Mouse (Mus musculus) stomach, postnatal 0 days (tissue): Measurements from ENCODE around the gene Cbx2. TPM values are rescaled to one million over a fixed set of nuclear protein-coding genes. Genes with fewer than 3 reads are reported as not detected.

Source experiments
- ATAC-seq: fragments of 200-750 bp; cut with Nextera tagmentation; 2 replicates; pipeline ENCODE4 v1.8.0; 2017; ENCODE audit not compliant: low FRiP score, low TSS enrichment
- DNase-seq: peaks from one replicate; pipeline ENCODE4 v3.0.0-alpha.2; 2016; ENCODE audit warnings: low spot score
- H3K27ac ChIP-seq: fragments of 300-500 bp; sonication (generic); replicated peaks from 2 replicates; pipeline ENCODE4 v1.5.1; 2014; ENCODE audit warnings: mild to moderate bottlenecking, control low read depth
- H3K27me3 ChIP-seq: fragments of 300-500 bp; sonication (generic); 2 replicates; pipeline ENCODE4 v1.6.1; 2014; ENCODE audit warnings: low read length; ENCODE audit not compliant: control insufficient read depth, insufficient read depth
- H3K36me3 ChIP-seq: fragments of 300-500 bp; sonication (generic); 2 replicates; pipeline ENCODE4 v1.6.1; 2014; ENCODE audit warnings: low read length, mixed read lengths; ENCODE audit not compliant: control insufficient read depth, insufficient read depth
- H3K4me1 ChIP-seq: fragments of 300-500 bp; sonication (generic); replicated peaks from 2 replicates; pipeline ENCODE4 v1.6.1; 2014; ENCODE audit warnings: antibody characterized with exemption; ENCODE audit not compliant: control insufficient read depth, insufficient read depth
- H3K4me2 ChIP-seq: fragments of 300-500 bp; sonication (generic); replicated peaks from 2 replicates; pipeline ENCODE4 v1.6.1; 2014; ENCODE audit warnings: low read depth, mild to moderate bottlenecking, control low read depth, moderate library complexity
- H3K4me3 ChIP-seq: fragments of 300-500 bp; sonication (generic); 2 replicates; pipeline ENCODE4 v1.5.1; 2014; ENCODE audit warnings: low read depth, low read length, control low read depth
- H3K9ac ChIP-seq: fragments of 300-500 bp; sonication (generic); 2 replicates; pipeline ENCODE4 v1.6.1; 2014; ENCODE audit warnings: mild to moderate bottlenecking, low read length, control low read depth, mixed read lengths
- H3K9me3 ChIP-seq: fragments of 300-500 bp; sonication (generic); 2 replicates; pipeline ENCODE4 v1.6.1; 2016; ENCODE audit warnings: low read length; ENCODE audit not compliant: control insufficient read depth
- CTCF ChIP-seq: IDR thresholded peaks from 2 replicates; pipeline ENCODE4 v1.5.1; 2016; ENCODE audit warnings: antibody characterized with exemption, low read depth, mild to moderate bottlenecking, moderate library complexity
- EP300 ChIP-seq: optimal IDR thresholded peaks from 2 replicates; pipeline ENCODE3; 2016; ENCODE audit warnings: antibody characterized with exemption
- WGBS: fragments of 180-500 bp; shearing (Covaris S2); extraction: QIAGEN DNeasy Blood & Tissue Kit; methylation state at CpG from one replicate; pipeline ENCODE4 v1.1.7; 2014; 5-methylcytosine and 5-hydroxymethylcytosine counted together
- polyA plus RNA-seq: library from polyadenylated mRNA; unstranded; fragments of >200 nt; fragmentation: Nextera tagmentation; extraction: Ambion mirVana; gene quantifications from 2 replicates; pipeline ENCODE4 v1.2.1, GENCODE M21; 2015

The Cbx2 gene
- polyA plus RNA-seq, 1 experiment from 2014 or later, result 5.3 TPM

GRCm38 (mm10) chr11:119005547-119006275 lies 17.1 kb upstream of the Cbx2 start:
- Histone ChIP-seq H3K36me3 (no peaks in the 10 kb centered on the region), H3K4me3 (no peak overlapping the region), H3K27ac (no peak overlapping the region), H3K4me2 (no peak overlapping the region), H3K4me1 (no peaks in the 10 kb centered on the region), H3K9ac (no peak overlapping the region), H3K27me3 (no peaks in the 10 kb centered on the region), H3K9me3 (no peaks in the 10 kb centered on the region)
- ATAC-seq (no peak), DNase-seq (no peak)
- TF ChIP-seq CTCF (no peak), EP300 (no peak)
- WGBS, result 82% methylated on average over 10 of the region's 10 CpGs

GRCm38 (mm10) chr11:119006462-119006861 lies 16.3 kb upstream of the Cbx2 start:
- Histone ChIP-seq H3K9me3 (no peaks in the 10 kb centered on the region), H3K4me3 (no peak overlapping the region), H3K4me1 (no peaks in the 10 kb centered on the region), H3K27me3 (no peaks in the 10 kb centered on the region), H3K9ac (no peak overlapping the region), H3K27ac (no peak overlapping the region), H3K4me2 (no peak overlapping the region), H3K36me3 (no peaks in the 10 kb centered on the region)
- TF ChIP-seq CTCF, result peak; percentile 35; the same call in 1 of the 2 replicates
- TF ChIP-seq EP300, result no peak
- 53% methylated on average over 3 of the region's 3 CpGs for WGBS
- no peak for ATAC-seq
- no peak for DNase-seq

DNA sequence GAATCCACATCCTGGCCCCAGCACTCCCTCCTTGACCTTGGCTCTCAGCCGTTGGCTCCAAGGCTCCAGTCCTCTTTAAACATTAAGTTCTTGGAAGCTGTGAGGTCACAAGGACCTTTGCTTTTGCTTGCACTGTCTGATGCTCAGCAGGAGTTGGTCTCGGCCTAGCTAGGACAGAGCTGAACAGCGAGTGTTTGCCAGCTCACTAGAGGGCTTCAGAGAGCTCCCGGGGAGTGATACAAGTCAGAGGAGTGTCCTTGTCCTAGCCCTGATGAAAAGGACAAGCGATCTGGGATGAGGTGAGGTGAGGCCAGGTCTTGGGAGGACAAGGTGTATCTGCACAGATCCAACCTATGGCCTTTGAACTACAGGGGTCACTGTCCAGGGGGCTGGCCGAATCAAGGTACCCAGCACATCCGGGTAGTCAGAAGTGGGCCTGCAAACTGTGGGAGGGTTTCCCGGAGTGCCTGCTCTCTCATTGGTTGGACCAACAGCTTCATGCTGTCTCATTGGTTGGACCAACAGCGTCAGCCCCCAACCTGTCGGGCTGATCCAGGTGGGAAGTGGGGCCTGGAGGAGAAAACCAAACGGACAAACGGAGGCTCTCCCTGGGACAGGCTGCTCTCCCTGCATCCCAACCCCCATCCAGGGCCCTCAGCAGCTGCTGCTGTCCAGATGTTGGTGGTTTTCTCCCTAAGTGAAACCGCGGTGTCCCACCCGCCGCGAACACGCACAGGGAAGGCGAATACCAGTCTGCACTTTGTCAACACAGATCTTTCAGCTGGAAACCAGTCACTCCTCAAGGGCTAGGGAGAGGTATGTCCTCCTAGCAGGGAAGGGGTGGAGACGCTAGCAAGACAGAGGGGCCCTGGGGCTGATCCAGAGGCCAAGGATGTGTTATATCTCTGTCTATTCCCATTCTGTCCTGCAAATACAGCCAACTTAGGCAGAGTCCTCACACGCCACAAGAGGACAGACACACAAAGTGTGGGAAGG lies 15.0 kb upstream of the Cbx2 start:
- Histone ChIP-seq H3K9me3 (no peaks in the 10 kb centered on the region), H3K4me3 (peak overlapping the region; percentile 21), H3K4me1 (no peaks in the 10 kb centered on the region), H3K9ac (peak overlapping the region; percentile 38), H3K27ac (no peak overlapping the region), H3K36me3 (no peaks in the 10 kb centered on the region), H3K27me3 (no peaks in the 10 kb centered on the region), H3K4me2 (peak overlapping the region; percentile 44)
- peak; percentile 46 for DNase-seq
- TF ChIP-seq EP300, result no peak
- 0 out of 2 replicates have a peak, but pooled peaks have one; percentile 12 for TF ChIP-seq CTCF
- 19% methylated on average over 21 of the region's 21 CpGs for WGBS
- ATAC-seq, result peak; percentile 58

DNA sequence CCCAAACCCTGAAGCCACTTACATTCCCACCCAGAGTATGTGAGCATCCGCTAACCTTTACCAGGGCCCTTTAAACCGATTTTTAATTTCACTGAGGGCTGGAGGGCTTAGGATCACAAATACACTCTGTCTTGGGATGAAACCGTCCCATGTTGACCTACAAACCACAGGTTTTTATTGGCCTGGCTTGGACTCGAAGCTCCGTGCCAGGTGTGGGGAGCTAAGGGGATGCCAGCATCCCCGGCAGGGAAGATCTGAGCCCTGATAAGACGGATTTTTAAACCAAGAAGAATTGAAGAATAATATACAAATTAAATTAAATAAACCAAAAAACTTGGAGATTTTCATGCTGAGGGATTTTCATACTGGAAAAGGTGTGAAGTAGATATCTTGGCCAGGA lies 8.3 kb upstream of the Cbx2 start:
- H3K4me3 ChIP-seq, result no peak overlapping the region
- H3K27ac ChIP-seq, result no peak overlapping the region
- H3K27me3 ChIP-seq, result no peaks in the 10 kb centered on the region
- ATAC-seq (no peak), DNase-seq (no peak)
- no peaks in the 10 kb centered on the region for H3K9me3 ChIP-seq
- 77% methylated on average over 7 of the region's 7 CpGs for WGBS
- no peaks in the 10 kb centered on the region for H3K36me3 ChIP-seq
- TF ChIP-seq EP300 (no peak), CTCF (no peak)
- H3K9ac ChIP-seq, result no peak overlapping the region
- H3K4me1 ChIP-seq, result no peaks in the 10 kb centered on the region
- no peak overlapping the region for H3K4me2 ChIP-seq

DNA sequence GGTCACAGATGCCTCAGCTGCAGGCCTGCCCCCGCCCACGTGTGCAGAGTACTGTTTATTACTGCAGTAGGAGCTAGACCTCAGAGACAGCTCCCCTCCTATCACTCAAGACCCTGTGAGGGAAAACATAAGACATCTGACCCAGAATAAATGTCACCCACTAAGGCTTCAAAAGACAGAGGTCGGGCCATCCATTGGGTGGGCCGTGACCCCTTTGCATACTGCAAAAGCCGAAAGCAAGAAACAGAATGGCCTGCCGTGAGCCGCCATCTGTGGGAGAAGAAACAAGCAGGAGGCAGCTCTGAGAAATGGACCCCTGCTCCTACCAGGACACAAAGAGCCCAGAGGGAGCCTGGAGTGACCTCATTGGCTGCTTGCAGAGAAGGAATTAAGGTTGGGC lies 5.3 kb upstream of the Cbx2 start:
- no peak for DNase-seq
- 73% methylated on average over 7 of the region's 7 CpGs for WGBS
- Histone ChIP-seq H3K9ac (no peak overlapping the region), H3K27ac (no peak overlapping the region), H3K9me3 (no peaks in the 10 kb centered on the region), H3K36me3 (no peaks in the 10 kb centered on the region), H3K27me3 (no peaks in the 10 kb centered on the region; the same call in 1 of the 2 replicates), H3K4me1 (peaks cover 2% of the 10 kb centered on the region; the same call in 1 of the 2 replicates), H3K4me2 (no peak overlapping the region), H3K4me3 (no peak overlapping the region)
- no peak for ATAC-seq
- TF ChIP-seq CTCF (no peak), EP300 (no peak)
